Mouse (Mus musculus) liver, postnatal 0 days (tissue): ENCODE data around the gene Acaa1b. TPM values are rescaled to one million over a fixed set of nuclear protein-coding genes. Genes with fewer than 3 reads are reported as not detected.

ENCODE experiments used
- ATAC-seq: fragments of 200-750 bp; cut with Nextera tagmentation; 2 replicates; pipeline ENCODE4 v1.8.0; 2017; ENCODE audit warnings: mild to moderate bottlenecking, moderate library complexity
- DNase-seq: peaks from one replicate; pipeline ENCODE4 v3.0.0-alpha.2; 2016
- H3K27ac ChIP-seq: fragments of 300-500 bp; sonication (generic); 2 replicates; pipeline ENCODE4 v1.5.1; 2014; ENCODE audit warnings: antibody characterized with exemption, moderate library complexity, mild to moderate bottlenecking, low read depth
- H3K27me3 ChIP-seq: fragments of 300-500 bp; sonication (generic); 2 replicates; pipeline ENCODE4 v1.6.1; 2014; ENCODE audit warnings: low read length, control low read depth, mixed read lengths; ENCODE audit not compliant: insufficient read depth
- H3K36me3 ChIP-seq: fragments of 300-500 bp; sonication (generic); replicated peaks from 2 replicates; pipeline ENCODE4 v1.6.1; 2014; ENCODE audit warnings: mild to moderate bottlenecking, control low read depth, low read length, moderate library complexity, mixed read lengths; ENCODE audit not compliant: insufficient read depth
- H3K4me1 ChIP-seq: fragments of 300-500 bp; sonication (generic); 2 replicates; pipeline ENCODE4 v1.6.1; 2014; ENCODE audit warnings: antibody characterized with exemption, mild to moderate bottlenecking, control low read depth; ENCODE audit not compliant: insufficient read depth
- H3K4me2 ChIP-seq: fragments of 300-500 bp; sonication (generic); 2 replicates; pipeline ENCODE4 v1.6.1; 2014; ENCODE audit warnings: low read depth, mild to moderate bottlenecking, low read length, moderate library complexity, mixed read lengths
- H3K4me3 ChIP-seq: fragments of 300-500 bp; sonication (generic); 2 replicates; pipeline ENCODE4 v1.5.1; 2014; ENCODE audit warnings: low read depth, low read length
- H3K9ac ChIP-seq: fragments of 300-500 bp; sonication (generic); replicated peaks from 2 replicates; pipeline ENCODE4 v1.6.1; 2014; ENCODE audit warnings: mild to moderate bottlenecking, moderate library complexity
- H3K9me3 ChIP-seq: fragments of 300-500 bp; sonication (generic); 2 replicates; pipeline ENCODE4 v1.6.1; 2016; ENCODE audit warnings: mild to moderate bottlenecking, control low read depth, low read length, mixed read lengths
- CTCF ChIP-seq: sonication (generic); IDR thresholded peaks from 2 replicates; pipeline ENCODE4 v1.5.1; 2016; ENCODE audit warnings: antibody characterized with exemption, low read depth
- EP300 ChIP-seq: IDR thresholded peaks from 2 replicates; pipeline ENCODE4 v1.6.1; 2016; ENCODE audit warnings: antibody characterized with exemption, low read depth, mild to moderate bottlenecking
- WGBS: fragments of 180-500 bp; shearing (Covaris S2); extraction: QIAGEN DNeasy Blood & Tissue Kit; methylation state at CpG from one replicate; pipeline ENCODE4 v1.1.7; 2014; ENCODE audit not compliant: insufficient replicate concordance; 5-methylcytosine and 5-hydroxymethylcytosine counted together
- polyA plus RNA-seq: library from polyadenylated mRNA; unstranded; fragments of >200 nt; fragmentation: Nextera tagmentation; extraction: Ambion mirVana; gene quantifications from 2 replicates; pipeline ENCODE4 v1.2.1, GENCODE M21; 2015

The Acaa1b gene
- polyA plus RNA-seq, 1 experiment from 2014 or later, result 544 TPM

DNA sequence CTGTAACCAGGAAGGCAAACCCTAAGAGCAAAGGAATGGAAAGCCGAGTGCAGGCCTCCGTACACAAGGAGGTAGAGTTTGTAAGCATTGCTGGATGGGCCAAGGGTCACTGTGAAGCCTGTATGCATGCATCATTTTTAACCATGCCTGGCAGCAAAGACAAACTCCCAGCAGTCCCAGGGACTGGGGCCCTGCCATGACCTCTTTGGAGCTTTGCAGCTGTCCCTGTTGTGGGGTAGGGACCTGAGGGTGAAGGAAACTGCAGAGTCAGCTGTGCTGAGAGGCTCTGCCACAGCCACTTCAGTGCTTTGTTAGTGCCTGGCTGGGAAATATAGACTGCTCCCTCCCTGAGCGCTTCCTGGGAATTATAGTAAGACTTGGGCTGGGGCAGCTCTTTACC is 46.3 kb downstream of the Acaa1b start:
- no peak; the same call in 1 of the 2 replicates for ATAC-seq
- H3K4me2 ChIP-seq, result no peak overlapping the region
- 65% methylated on average over 3 of the region's 3 CpGs for WGBS
- H3K27me3 ChIP-seq, result no peaks in the 10 kb centered on the region
- no peak for DNase-seq
- no peak overlapping the region for H3K4me3 ChIP-seq
- H3K4me1 ChIP-seq, result 0 out of 2 replicates have a peak, but pooled peaks cover 3% of the 10 kb centered on the region
- no peak overlapping the region for H3K27ac ChIP-seq
- no peak for TF ChIP-seq EP300
- no peak for TF ChIP-seq CTCF
- H3K9ac ChIP-seq, result no peak overlapping the region
- H3K9me3 ChIP-seq, result no peaks in the 10 kb centered on the region
- H3K36me3 ChIP-seq, result no peaks in the 10 kb centered on the region

- DNase-seq (no peak), ATAC-seq (no peak)
- H3K9me3 ChIP-seq, result no peaks in the 10 kb centered on the region
- H3K4me1 ChIP-seq, result 0 out of 2 replicates have a peak, but pooled peaks cover 3% of the 10 kb centered on the region
- H3K27me3 ChIP-seq, result no peaks in the 10 kb centered on the region
- no peak for TF ChIP-seq EP300
- WGBS, result 68% methylated on average over 12 of the region's 12 CpGs
- H3K36me3 ChIP-seq, result no peaks in the 10 kb centered on the region
- no peak overlapping the region for H3K4me3 ChIP-seq
- no peak overlapping the region for H3K9ac ChIP-seq
- no peak overlapping the region for H3K27ac ChIP-seq
- no peak overlapping the region for H3K4me2 ChIP-seq
Observed at GRCm38 (mm10) chr9:119109685-119110353, 47.1 kb downstream of the Acaa1b start.

DNA sequence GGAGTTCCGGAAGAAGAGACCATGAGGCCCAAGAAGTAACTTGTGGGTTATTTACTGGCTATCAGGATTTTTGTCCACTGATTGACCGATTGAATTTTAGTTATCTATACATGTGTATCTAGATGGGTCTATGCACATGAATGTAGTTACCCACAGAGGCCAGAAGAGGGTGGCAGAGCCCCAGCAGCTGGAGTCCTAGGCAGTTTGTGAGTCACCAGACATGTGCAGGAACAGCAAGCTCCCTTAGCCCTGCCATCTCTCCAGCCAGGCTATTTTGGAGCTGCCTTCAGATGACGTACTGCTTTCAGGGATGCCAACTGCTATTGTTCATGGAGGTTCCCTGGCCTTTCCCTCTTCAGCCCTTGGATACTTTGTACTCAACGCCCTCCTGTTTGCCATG is 49.3 kb downstream of the Acaa1b start:
- 80% methylated on average over 4 of the region's 4 CpGs for WGBS
- H3K27me3 ChIP-seq, result 0 out of 2 replicates have a peak, but pooled peaks cover 4% of the 10 kb centered on the region
- DNase-seq (peak; percentile 44), ATAC-seq (peak; percentile 31; the same call in 1 of the 2 replicates)
- TF ChIP-seq EP300 (no peak), CTCF (peak; percentile 65)
- H3K36me3 ChIP-seq, result no peaks in the 10 kb centered on the region
- peaks cover 8% of the 10 kb centered on the region; the same call in 1 of the 2 replicates for H3K4me1 ChIP-seq
- no peak overlapping the region for H3K27ac ChIP-seq
- no peaks in the 10 kb centered on the region for H3K9me3 ChIP-seq
- H3K4me3 ChIP-seq, result no peak overlapping the region
- no peak overlapping the region for H3K4me2 ChIP-seq
- H3K9ac ChIP-seq, result no peak overlapping the region

DNA sequence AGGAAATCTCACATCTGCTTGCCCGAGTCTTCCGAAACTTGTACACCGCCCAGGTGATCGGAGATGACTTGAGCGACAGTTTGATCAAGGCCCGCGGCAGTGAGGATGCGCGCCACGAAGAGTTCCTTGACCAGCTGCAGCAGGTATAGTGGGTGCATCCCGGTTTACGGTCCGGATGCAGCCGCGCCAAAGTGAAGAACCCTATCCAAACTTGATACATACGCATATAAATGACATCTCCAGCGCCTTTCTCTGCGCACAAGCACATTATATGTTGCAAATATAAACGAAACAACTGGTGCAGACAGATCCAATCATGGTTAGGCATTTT is 54.1 kb downstream of the Acaa1b start:
- TF ChIP-seq EP300, result no peak
- TF ChIP-seq CTCF, result no peak
- 0 out of 2 replicates have a peak, but pooled peaks have one; percentile 1 for ATAC-seq
- H3K9ac ChIP-seq, result no peak overlapping the region
- 1% methylated on average over 19 of the region's 19 CpGs for WGBS
- H3K9me3 ChIP-seq, result no peaks in the 10 kb centered on the region
- H3K4me1 ChIP-seq, result peaks cover 10% of the 10 kb centered on the region; the same call in 1 of the 2 replicates
- H3K27me3 ChIP-seq, result 0 out of 2 replicates have a peak, but pooled peaks cover 4% of the 10 kb centered on the region
- H3K27ac ChIP-seq, result no peak overlapping the region
- H3K4me2 ChIP-seq, result peak overlapping the region; percentile 76
- DNase-seq, result no peak
- H3K4me3 ChIP-seq, result peak overlapping the region; percentile 55
- no peaks in the 10 kb centered on the region for H3K36me3 ChIP-seq

DNA sequence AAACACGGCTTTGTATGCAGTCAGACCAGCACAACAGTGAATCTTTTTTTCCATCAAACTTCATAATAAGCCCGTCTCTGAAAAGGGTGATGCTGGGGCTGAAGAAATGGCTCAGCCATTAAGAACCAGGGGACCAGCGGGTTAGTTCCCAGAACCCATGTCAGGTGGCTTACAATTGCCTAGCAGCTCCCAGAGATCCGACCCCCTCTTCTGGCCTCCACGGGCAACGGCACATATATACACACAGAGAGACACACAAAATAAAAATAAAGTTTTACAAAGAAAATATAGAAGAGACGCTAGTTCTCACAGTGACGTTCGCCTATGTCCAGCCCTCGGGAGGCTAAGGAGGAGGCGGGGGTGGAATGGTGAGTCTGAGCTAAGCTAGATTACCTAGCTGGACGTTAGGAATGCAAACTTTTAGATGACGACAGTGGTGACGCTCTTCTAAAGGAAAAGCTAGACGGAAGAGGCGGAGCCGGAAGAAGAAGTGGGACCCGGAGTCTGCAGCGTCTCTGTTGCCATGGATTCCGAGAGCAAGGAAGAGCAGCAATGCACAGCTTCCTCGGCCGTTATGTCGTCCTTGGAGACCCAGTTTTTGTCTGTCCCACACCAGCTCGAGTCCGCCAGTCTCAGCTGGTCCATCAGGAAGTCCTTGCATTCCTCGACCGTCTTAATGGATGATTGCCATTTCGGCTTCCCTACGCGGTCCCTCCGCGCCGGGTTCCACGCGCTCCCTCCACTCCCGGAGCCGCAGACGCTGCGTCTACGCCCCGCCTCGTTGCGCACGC is 54.7 kb downstream of the Acaa1b start, which contains the start of gene Dlec1:
TSS of gene Dlec1 (plus strand) at position 487 of the 791 bp plus-strand sequence.
- peak; percentile 72 for DNase-seq

More for the DNA sequence above, 54.7 kb downstream of the Acaa1b start, which contains the start of gene Dlec1:
- TF ChIP-seq CTCF (peak; percentile 28), EP300 (no peak)
- H3K4me2 ChIP-seq, result peak within 1 kb of the TSS; percentile 76
- H3K9ac ChIP-seq, result 0 out of 2 replicates have a peak within 1 kb of the TSS, but pooled peaks have one; percentile 1
- H3K36me3 ChIP-seq, result no peaks in the 10 kb centered on the region
- H3K4me1 ChIP-seq, result peaks cover 10% of the 10 kb centered on the region; the same call in 1 of the 2 replicates
- no peaks in the 10 kb centered on the region for H3K9me3 ChIP-seq
- peak within 1 kb of the TSS; percentile 55 for H3K4me3 ChIP-seq
- WGBS, result 4% methylated on average over 44 of the region's 44 CpGs
- no peak within 1 kb of the TSS for H3K27ac ChIP-seq
- 0 out of 2 replicates have a peak, but pooled peaks cover 4% of the 10 kb centered on the region for H3K27me3 ChIP-seq
- ATAC-seq, result peak; percentile 83
